Mouse (Mus musculus): ENCODE results near the gene Dll4. TPM values are rescaled to one million over a fixed set of nuclear protein-coding genes. Genes with fewer than 3 reads are reported as not detected.

Dll4 gene
- polyA plus RNA-seq, 1 experiment from 2014 or later, result 6.7 TPM

DNA sequence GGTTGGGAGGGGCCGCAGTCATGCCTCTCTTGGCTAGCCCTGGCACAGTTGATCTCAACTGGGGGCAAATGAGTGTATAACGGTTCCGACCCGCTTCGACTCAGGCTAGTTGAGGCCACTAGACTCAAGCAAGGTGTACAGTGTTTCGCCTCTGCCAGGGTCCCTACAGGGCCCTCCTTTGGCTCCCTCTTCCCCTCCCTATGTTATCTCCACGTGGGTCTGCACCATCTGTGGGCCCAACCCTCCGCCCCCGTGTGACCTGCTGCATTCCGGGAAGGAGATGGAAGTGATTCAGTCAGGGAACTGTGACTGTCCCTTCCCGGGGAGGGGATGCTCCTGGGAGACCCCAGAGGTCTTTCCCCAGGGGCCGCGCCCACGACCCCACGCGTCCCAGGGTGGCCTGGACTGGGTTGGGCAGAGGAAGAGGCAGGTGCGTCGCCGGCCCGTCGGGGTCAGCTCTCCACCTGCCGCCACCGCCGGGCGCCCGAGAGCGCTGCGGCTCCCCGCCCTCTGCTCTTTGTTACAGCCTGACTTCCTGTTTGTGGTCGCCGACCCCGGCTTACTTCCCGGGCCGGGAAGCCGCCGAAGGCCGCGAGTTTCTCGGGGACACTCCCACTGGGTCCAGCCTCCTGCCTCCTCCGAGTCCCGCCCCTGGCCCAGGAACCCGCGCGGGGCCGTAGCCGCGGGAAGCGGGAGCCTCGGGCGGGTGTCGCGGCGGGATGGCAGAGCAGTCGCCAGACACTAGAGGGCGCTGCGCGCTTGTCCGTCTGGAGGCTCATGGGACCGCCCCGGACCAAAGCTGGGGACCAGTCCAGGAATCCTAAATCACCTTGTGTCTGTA, 12.1 kb downstream of the Dll4 start:
- no peaks in the 10 kb centered on the region for H3K27me3 ChIP-seq
- no peaks in the 10 kb centered on the region for H3K36me3 ChIP-seq
- no peaks in the 10 kb centered on the region for H3K9me3 ChIP-seq
- 7% methylated on average over 60 of the region's 60 CpGs for WGBS
- H3K27ac ChIP-seq, result 0 out of 2 replicates have a peak overlapping the region, but pooled peaks have one; percentile 0
- H3K4me1 ChIP-seq, result peaks cover 6% of the 10 kb centered on the region; the same call in 1 of the 2 replicates
- ATAC-seq (ENCODE audit: insufficient number of reproducible peaks, low FRiP score, low TSS enrichment, low read depth), result peak; percentile 80
- peak overlapping the region; percentile 52 for H3K4me3 ChIP-seq
- H3K4me2 ChIP-seq, result peak overlapping the region; percentile 76
- peak overlapping the region; percentile 49; the same call in 1 of the 2 replicates for H3K9ac ChIP-seq

DNA sequence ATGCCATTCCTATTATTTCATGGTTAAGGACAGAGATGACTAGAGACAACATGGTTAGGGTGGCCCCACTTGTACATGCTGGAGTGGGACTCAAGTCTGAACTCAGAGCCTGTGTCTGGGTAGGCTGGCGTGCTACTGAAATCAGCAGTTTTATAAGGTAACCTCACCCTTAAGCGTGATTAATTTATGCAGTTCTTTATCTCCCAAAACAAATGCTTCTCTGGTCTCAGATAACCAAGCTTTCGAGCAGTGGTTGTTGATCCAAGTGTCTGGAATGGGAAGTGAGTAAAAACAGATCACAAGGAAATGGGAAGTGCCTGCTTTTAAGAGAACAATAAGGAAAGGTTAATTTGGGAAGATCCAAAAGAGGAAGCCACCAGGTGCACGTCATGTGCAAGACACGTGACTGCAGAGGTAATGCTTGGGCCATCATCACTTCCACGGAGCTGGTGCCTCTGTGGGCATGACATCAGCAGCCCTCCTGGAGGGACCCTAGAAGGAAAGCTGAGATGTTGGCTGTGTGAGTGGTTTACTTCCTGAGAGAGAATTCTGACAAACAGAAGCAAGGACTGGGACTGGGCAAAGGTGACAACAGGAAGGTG, 19.1 kb downstream of the Dll4 start:
- no peak for ATAC-seq (ENCODE audit: insufficient number of reproducible peaks, low FRiP score, low TSS enrichment, low read depth)
- Histone ChIP-seq H3K36me3 (no peaks in the 10 kb centered on the region), H3K4me2 (no peak overlapping the region), H3K9ac (no peak overlapping the region), H3K4me1 (no peaks in the 10 kb centered on the region), H3K4me3 (no peak overlapping the region), H3K27me3 (no peaks in the 10 kb centered on the region), H3K9me3 (no peaks in the 10 kb centered on the region), H3K27ac (no peak overlapping the region)
- 38% methylated on average over 6 of the region's 6 CpGs for WGBS

DNA sequence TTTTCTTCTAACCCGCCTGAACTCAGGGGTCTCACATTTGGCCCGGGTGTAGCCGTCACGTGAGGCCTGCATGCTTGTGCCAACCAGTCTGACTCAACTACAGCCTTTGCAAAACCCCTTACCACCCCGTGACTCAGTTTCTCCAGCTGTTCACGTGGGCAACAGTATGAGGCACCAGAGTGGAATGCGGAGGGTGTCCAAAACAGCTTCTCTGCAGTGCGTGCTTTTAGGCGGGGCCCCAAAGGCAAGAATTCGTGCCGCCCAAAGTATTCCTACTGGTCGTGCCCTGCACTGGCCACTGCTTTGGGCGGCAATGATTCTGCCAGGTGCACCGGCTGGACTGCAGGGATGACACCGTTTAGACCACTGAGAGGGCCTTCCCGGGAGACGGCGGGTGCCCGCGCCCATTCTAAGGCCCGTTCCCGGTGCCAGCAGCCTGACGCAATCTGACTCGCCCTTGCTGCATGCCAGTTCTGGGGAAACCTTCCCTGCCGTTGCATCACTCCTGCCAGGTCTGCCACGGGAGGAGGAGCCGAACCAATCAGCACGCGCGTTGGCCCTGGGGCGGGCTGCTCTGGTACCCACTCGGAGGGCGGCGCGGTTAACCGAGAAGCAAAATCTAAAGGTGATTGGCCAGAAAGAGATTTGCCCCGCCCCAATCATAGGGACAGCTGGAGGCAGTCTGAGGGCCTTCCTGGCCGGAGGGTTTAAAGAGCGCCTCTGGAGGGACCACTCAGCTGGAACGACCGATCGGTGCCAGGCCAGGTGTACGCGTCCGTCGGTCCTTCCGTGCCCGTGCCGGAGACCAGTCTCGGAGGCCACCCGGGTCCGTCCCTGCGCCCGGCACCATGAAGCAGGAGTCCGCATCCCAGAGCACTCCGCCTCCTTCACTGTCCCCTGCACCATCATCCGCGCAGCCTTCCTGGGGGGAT, 25.2 kb downstream of the Dll4 start, which contains the start of gene Chac1:
Gene Chac1 (plus strand): TSS at position 675 of the 932 bp plus-strand sequence.
- WGBS, result 5% methylated on average over 57 of the region's 58 CpGs
- peak within 1 kb of the TSS; percentile 31 for H3K9ac ChIP-seq
- H3K36me3 ChIP-seq, result no peaks in the 10 kb centered on the region
- H3K27me3 ChIP-seq, result peaks cover 21% of the 10 kb centered on the region
- H3K9me3 ChIP-seq, result no peaks in the 10 kb centered on the region
- peak; percentile 72; the same call in 1 of the 2 replicates for ATAC-seq (ENCODE audit: insufficient number of reproducible peaks, low FRiP score, low TSS enrichment, low read depth)
- H3K4me1 ChIP-seq, result peaks cover 13% of the 10 kb centered on the region
- peak within 1 kb of the TSS; percentile 54 for H3K4me3 ChIP-seq
- H3K4me2 ChIP-seq, result peak within 1 kb of the TSS; percentile 92
- no peak within 1 kb of the TSS for H3K27ac ChIP-seq

DNA sequence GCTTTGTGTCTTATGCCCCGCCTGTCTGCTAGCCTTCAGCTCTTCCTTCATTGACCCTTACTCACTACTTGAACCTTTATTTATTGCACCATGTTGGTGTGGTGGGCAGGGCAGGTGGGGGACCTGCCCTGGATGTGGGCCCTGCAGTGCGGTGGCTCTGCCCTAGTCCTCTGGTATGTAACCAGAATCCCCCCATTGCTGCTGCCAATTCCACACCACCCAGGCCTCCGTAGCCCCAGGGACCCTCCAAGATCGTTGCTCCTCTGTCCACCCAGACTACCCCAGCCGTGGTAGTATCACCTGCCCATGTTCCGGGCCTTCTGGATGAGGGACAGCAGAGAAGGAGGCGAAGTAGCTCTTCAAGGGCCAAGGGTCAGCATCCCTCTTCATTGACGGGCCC, 28.1 kb downstream of the Dll4 start:
- H3K36me3 ChIP-seq, result no peaks in the 10 kb centered on the region
- no peak overlapping the region for H3K4me3 ChIP-seq
- ATAC-seq (ENCODE audit: insufficient number of reproducible peaks, low FRiP score, low TSS enrichment, low read depth), result no peak
- H3K27me3 ChIP-seq, result peaks cover 21% of the 10 kb centered on the region
- H3K9me3 ChIP-seq, result no peaks in the 10 kb centered on the region; the same call in 1 of the 2 replicates
- 86% methylated on average over 8 of the region's 8 CpGs for WGBS
- no peak overlapping the region for H3K9ac ChIP-seq
- H3K4me2 ChIP-seq, result no peak overlapping the region
- no peak overlapping the region for H3K27ac ChIP-seq
- H3K4me1 ChIP-seq, result peaks cover 13% of the 10 kb centered on the region

DNA sequence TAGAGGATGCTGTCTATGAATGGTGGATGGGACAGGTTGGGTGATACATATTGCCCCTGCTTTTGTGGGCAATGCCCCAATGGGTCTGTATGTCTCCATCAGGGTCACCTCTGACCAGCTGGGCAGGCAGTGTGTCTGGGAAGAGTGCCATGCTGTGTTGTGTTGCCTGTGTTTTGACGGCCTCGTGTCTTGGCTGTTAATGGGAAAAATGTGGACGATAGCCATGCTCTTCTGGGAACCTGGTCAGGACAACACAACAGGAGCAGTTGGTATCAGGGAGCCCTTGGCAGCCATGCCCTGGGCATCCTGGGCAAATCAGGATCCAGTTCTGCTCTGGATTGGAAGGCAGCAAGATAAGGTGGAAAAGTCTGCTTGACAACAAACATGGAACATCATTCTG, 29.5 kb downstream of the Dll4 start:
- Histone ChIP-seq H3K4me1 (peaks cover 13% of the 10 kb centered on the region), H3K9me3 (no peaks in the 10 kb centered on the region; the same call in 1 of the 2 replicates), H3K36me3 (no peaks in the 10 kb centered on the region), H3K4me3 (no peak overlapping the region), H3K9ac (no peak overlapping the region), H3K4me2 (no peak overlapping the region), H3K27me3 (peaks cover 17% of the 10 kb centered on the region), H3K27ac (no peak overlapping the region)
- 79% methylated on average over 3 of the region's 3 CpGs for WGBS
- ATAC-seq (ENCODE audit: insufficient number of reproducible peaks, low FRiP score, low TSS enrichment, low read depth), result no peak

DNA sequence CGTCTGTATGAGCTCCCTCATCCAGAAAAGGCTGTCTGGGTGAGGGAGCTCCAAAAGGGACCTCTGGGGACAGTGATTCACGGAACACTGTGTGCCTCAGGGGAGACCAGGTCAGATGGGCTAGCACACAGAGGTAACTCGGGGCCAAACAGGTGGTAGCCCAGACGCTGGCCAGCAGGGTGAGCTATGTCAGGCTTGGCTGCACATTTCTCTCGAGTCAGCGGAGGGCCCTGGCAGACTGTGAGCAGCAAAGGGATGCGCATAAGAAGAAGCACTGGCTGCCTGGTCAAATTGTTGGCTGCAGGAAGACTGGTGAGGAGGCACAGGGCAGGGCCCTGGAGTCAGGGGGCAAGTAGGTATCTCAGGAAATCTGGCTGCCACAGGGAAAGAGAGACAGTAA, 30.1 kb downstream of the Dll4 start:
- no peak overlapping the region for H3K27ac ChIP-seq
- H3K9me3 ChIP-seq, result no peaks in the 10 kb centered on the region; the same call in 1 of the 2 replicates
- no peak overlapping the region for H3K4me2 ChIP-seq
- H3K27me3 ChIP-seq, result peaks cover 11% of the 10 kb centered on the region
- peaks cover 10% of the 10 kb centered on the region for H3K4me1 ChIP-seq
- H3K9ac ChIP-seq, result no peak overlapping the region
- no peaks in the 10 kb centered on the region for H3K36me3 ChIP-seq
- ATAC-seq (ENCODE audit: insufficient number of reproducible peaks, low FRiP score, low TSS enrichment, low read depth), result no peak
- WGBS, result 22% methylated on average over 7 of the region's 7 CpGs
- H3K4me3 ChIP-seq, result no peak overlapping the region

DNA sequence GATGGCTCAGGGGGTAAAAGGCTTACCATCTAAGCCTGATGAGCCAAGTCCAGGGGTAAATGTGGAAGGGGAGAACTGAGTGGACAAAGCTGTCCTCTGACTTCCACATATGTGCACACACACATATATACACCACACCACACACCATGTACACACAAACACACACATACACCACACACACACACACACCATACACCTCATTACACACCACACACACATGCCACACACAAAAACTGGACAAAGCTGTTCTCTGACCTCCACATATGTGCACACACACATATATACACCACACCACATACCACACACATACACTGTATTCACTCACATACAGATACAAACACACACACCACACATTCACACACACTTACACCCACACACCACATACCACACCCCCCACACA, 30.7 kb downstream of the Dll4 start:
- Histone ChIP-seq H3K36me3 (no peaks in the 10 kb centered on the region), H3K9ac (no peak overlapping the region), H3K4me2 (no peak overlapping the region), H3K4me3 (no peak overlapping the region), H3K4me1 (peaks cover 4% of the 10 kb centered on the region), H3K9me3 (no peaks in the 10 kb centered on the region; the same call in 1 of the 2 replicates), H3K27ac (no peak overlapping the region), H3K27me3 (peaks cover 4% of the 10 kb centered on the region)
- no peak for ATAC-seq (ENCODE audit: insufficient number of reproducible peaks, low FRiP score, low TSS enrichment, low read depth)

DNA sequence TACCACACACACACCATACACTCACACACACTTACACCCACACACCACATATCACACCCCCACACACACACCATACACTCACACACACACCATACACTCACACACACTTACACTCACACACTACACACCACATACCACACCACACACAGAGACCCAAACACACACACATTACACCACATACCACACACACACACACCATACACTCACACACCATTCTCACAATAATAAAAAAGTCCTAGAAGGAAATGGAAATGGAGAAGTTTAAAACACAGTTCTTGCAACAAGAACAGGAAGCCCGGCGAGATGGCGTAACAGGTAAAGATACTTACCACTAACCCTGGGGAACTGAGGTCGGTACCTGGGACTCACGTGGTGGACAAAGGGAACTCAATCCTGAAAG, 31.2 kb downstream of the Dll4 start:
- 91% methylated on average over 5 of the region's 5 CpGs for WGBS

DNA sequence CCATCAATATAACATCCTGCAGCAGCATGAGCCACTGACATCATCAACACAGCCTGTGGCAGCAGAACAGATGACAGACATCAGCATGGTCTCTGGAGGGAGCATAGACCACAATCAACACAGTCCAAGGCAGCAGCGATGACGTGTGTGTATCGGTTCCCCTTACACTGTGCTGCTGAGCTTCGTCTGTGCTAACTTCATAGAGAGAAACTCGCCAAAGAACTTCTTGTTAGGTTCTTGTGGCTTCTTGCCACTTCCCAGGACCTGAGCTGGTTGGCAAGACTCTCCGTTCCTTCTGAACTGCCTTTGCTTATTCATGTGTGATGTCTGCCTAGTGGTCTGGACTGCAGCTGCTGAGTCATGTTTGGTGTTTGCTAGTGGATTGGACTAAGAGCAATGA, 32.7 kb downstream of the Dll4 start:
- H3K27ac ChIP-seq, result no peak overlapping the region
- no peaks in the 10 kb centered on the region for H3K4me1 ChIP-seq
- H3K4me2 ChIP-seq, result no peak overlapping the region
- no peaks in the 10 kb centered on the region; the same call in 1 of the 2 replicates for H3K9me3 ChIP-seq
- 74% methylated on average over 6 of the region's 6 CpGs for WGBS
- H3K27me3 ChIP-seq, result no peaks in the 10 kb centered on the region
- no peak overlapping the region for H3K4me3 ChIP-seq
- no peak for ATAC-seq (ENCODE audit: insufficient number of reproducible peaks, low FRiP score, low TSS enrichment, low read depth)
- no peaks in the 10 kb centered on the region for H3K36me3 ChIP-seq
- H3K9ac ChIP-seq, result no peak overlapping the region

More for the DNA sequence above, 31.2 kb downstream of the Dll4 start:
- Histone ChIP-seq H3K9ac (no peak overlapping the region), H3K9me3 (no peaks in the 10 kb centered on the region; the same call in 1 of the 2 replicates), H3K4me2 (no peak overlapping the region), H3K27me3 (no peaks in the 10 kb centered on the region; the same call in 1 of the 2 replicates), H3K36me3 (no peaks in the 10 kb centered on the region), H3K27ac (no peak overlapping the region), H3K4me1 (no peaks in the 10 kb centered on the region), H3K4me3 (no peak overlapping the region)
- ATAC-seq (ENCODE audit: insufficient number of reproducible peaks, low FRiP score, low TSS enrichment, low read depth), result no peak

DNA sequence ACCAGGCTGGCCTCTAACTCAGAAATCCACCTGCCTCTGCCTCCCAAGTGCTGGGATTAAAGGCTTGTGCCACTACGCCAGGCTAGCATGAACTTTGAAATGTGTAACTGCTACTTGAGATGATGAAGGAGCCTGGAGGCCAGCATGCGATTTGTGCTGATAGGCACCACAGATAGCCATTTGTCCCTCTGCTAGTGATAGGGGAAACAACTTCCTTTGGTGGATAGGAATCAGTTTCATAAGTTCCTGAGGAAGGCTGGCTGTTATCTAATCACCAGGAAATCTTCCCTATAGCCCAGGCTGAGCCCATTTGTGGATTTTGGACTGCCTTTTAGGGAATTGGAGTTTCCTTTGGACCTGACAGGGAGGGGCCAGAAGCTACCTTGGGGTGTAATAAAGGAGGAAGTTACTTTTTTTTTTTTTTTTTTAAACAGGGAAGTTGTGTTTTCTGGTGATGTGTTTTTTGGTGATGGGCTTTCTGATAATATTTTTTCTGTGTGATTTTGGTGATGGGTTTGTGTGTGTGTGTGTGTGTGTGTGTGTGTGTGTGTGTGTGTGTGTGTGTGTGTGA, 34.2 kb downstream of the Dll4 start:
- 72% methylated on average over 2 of the region's 2 CpGs for WGBS
- H3K36me3 ChIP-seq, result no peaks in the 10 kb centered on the region
- no peak overlapping the region for H3K27ac ChIP-seq
- H3K4me1 ChIP-seq, result no peaks in the 10 kb centered on the region
- H3K4me2 ChIP-seq, result no peak overlapping the region
- H3K9me3 ChIP-seq, result no peaks in the 10 kb centered on the region; the same call in 1 of the 2 replicates
- no peak overlapping the region for H3K4me3 ChIP-seq
- H3K27me3 ChIP-seq, result no peaks in the 10 kb centered on the region
- H3K9ac ChIP-seq, result no peak overlapping the region
- ATAC-seq (ENCODE audit: insufficient number of reproducible peaks, low FRiP score, low TSS enrichment, low read depth), result no peak

DNA sequence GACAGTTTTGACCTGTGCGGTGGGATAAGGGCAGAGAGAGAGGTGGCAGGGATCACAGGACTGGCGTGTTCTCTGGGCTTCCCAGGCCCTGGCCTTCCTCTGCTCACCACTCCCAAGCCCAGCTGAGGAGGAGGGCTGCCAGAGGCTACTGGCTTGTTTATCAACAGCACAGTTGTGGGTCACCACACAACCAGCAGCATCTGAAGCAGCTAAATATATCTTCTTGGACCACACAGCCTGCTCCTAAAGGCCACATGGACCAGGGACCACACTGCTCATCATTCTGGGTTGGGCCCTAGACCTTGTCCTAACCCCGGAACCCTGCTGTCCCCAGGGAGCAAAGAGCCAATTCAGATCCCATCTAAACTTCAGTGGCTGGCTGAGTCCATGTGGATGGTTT, 39.4 kb downstream of the Dll4 start:
- H3K4me1 ChIP-seq, result no peaks in the 10 kb centered on the region
- peaks cover 16% of the 10 kb centered on the region for H3K36me3 ChIP-seq
- no peak for ATAC-seq (ENCODE audit: insufficient number of reproducible peaks, low FRiP score, low TSS enrichment, low read depth)
- no peaks in the 10 kb centered on the region for H3K27me3 ChIP-seq
- H3K4me2 ChIP-seq, result no peak overlapping the region
- H3K9me3 ChIP-seq, result no peaks in the 10 kb centered on the region; the same call in 1 of the 2 replicates
- no peak overlapping the region for H3K27ac ChIP-seq
- H3K9ac ChIP-seq, result no peak overlapping the region
- WGBS, result 82% methylated on average over 3 of the region's 3 CpGs
- H3K4me3 ChIP-seq, result no peak overlapping the region
